Mouse (Mus musculus) layer of hippocampus, postnatal 14 days (tissue): ENCODE results near the gene Nckap5l. TPM values are rescaled to one million over a fixed set of nuclear protein-coding genes. Genes with fewer than 3 reads are reported as not detected.

Source experiments
- total RNA-seq, 2 experiments: library from RNA; stranded (reverse); gene quantifications; 2 replicates each; pipeline ENCODE4 v1.2.3; 2021

The Nckap5l gene
- total RNA-seq, 2 experiments from 2014 or later = 29.1 to 34.9 TPM

Other genes starting within 250 kb of the Nckap5l start
- 10 to 100 TPM; 71.6 to 78.7 TPM for gene Kcnh3, start 232.9 kb downstream of the Nckap5l start, total RNA-seq
- gene Mcrs1, start 205.8 kb downstream of the Nckap5l start, total RNA-seq = 10 to 100 TPM; 80.1 to 84.3 TPM
- gene Prpf40b, start 162.7 kb downstream of the Nckap5l start, total RNA-seq = 100 to 1,000 TPM in 1 of 2 experiments, 10 to 100 TPM in 1; 92.8 to 103 TPM
- gene Fam186b, start 161.9 kb downstream of the Nckap5l start, total RNA-seq = 1 to 10 TPM; 1.5 to 1.7 TPM
- gene Fmnl3, start 87.3 kb downstream of the Nckap5l start, total RNA-seq = 10 to 100 TPM; 12.6 to 13.8 TPM
- 100 to 1,000 TPM; 357 to 369 TPM for gene Tmbim6, start 64.9 kb downstream of the Nckap5l start, total RNA-seq
- gene Bcdin3d, start 17.0 kb upstream of the Nckap5l start, total RNA-seq = 1 to 10 TPM; 4.3 to 5.0 TPM
- gene Faim2, start 70.4 kb upstream of the Nckap5l start, total RNA-seq = 100 to 1,000 TPM; 145 to 153 TPM
- gene Aqp2, start 121.3 kb upstream of the Nckap5l start, total RNA-seq = not detected
- not detected for gene Aqp5, start 133.0 kb upstream of the Nckap5l start, total RNA-seq
- under 1 TPM; 0.19 to 0.37 TPM for gene Aqp6, start 143.7 kb upstream of the Nckap5l start, total RNA-seq
- 1 to 10 TPM; 7.6 to 8.7 TPM for gene Racgap1, start 193.9 kb upstream of the Nckap5l start, total RNA-seq
- gene Asic1, start 212.6 kb upstream of the Nckap5l start, total RNA-seq = 10 to 100 TPM; 37.3 to 41.3 TPM
- 100 to 1,000 TPM in 1 of 2 experiments, 10 to 100 TPM in 1; 96.1 to 106 TPM for gene Smarcd1, start 244.4 kb upstream of the Nckap5l start, total RNA-seq
- 1 to 10 TPM; 5.3 to 5.5 TPM for gene Gm17349, start 247.7 kb upstream of the Nckap5l start, total RNA-seq